Mouse (Mus musculus): ENCODE measurements around the gene Mup11. TPM values are rescaled to one million over a fixed set of nuclear protein-coding genes. Genes with fewer than 3 reads are reported as not detected.
"Not testable (repeated sequence)": the region's sequence is repeated elsewhere in the genome, so short reads cannot be mapped to it uniquely, and the experiment has no call there.

Gene Mup11
- not detected in 2 replicates for polyA plus RNA-seq (2014; fragmentation: Nextera tagmentation; extraction: Ambion mirVana)

DNA sequence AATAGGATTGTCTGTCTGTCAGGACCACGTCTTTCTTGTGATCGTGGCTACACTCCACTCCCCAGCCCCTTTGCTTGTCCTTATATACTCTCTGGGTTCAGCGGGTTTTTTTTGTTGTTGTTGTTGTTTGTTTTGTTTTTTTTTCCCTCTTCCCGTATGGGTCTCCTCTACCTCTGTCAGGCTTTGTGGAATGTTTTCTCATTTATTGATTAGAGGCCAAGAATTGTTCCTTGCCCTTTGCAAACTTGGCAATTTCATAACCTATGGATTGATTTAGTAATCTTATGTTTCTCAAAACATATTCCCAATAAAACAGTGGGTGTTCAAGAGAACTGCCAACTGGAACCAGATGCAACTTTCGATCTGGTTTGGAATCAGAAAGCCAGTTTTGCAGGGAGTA, at the start of gene Mup11:
Gene Mup11 (minus strand): TSS at position 101 of the 400 bp plus-strand sequence.
- H3K4me2 ChIP-seq (replicated peaks); H3K9me3 ChIP-seq (ENCODE audit: control insufficient read depth, low read length); H3K27ac ChIP-seq; ATAC-seq (ENCODE audit: low FRiP score); H3K36me3 ChIP-seq (replicated peaks; ENCODE audit: control insufficient read depth, insufficient read depth); H3K4me1 ChIP-seq (replicated peaks; ENCODE audit: control insufficient read depth, insufficient read depth, low read length); DNase-seq (ENCODE audit: low spot score); H3K9ac ChIP-seq; H3K27me3 ChIP-seq (ENCODE audit: control insufficient read depth, insufficient read depth, low read length); H3K4me3 ChIP-seq (replicated peaks; ENCODE audit: low read length): not testable (repeated sequence)
- 80% methylated on average over 3 of the region's 5 CpGs for WGBS

Other genes with a start within 250 kb of the Mup11 start
- gene Mup9, start 240.5 kb downstream of the Mup11 start, polyA plus RNA-seq (2014; fragmentation: Nextera tagmentation; extraction: Ambion mirVana) = not detected in 2 replicates
- not detected in 2 replicates for gene Mup1, start 160.5 kb downstream of the Mup11 start, polyA plus RNA-seq (2014; fragmentation: Nextera tagmentation; extraction: Ambion mirVana)
- not detected in 2 replicates for gene Mup10, start 80.2 kb downstream of the Mup11 start, polyA plus RNA-seq (2014; fragmentation: Nextera tagmentation; extraction: Ambion mirVana)
- gene Mup12, start 78.9 kb upstream of the Mup11 start, polyA plus RNA-seq (2014; fragmentation: Nextera tagmentation; extraction: Ambion mirVana) = not detected in 2 replicates
- gene Mup22, start 159.1 kb upstream of the Mup11 start, polyA plus RNA-seq (2014; fragmentation: Nextera tagmentation; extraction: Ambion mirVana) = not detected in 2 replicates

All from hindbrain, embryonic 14.5 days (tissue).